Mouse (Mus musculus) mature B cell (primary cell): ENCODE data around the gene Ccdc188.
"Not testable (repeated sequence)": the region's sequence is repeated elsewhere in the genome, so short reads cannot be mapped to it uniquely, and the experiment has no call there.

Source experiments
- in situ Hi-C: fragments of 300-500 bp; cut with MboI; formaldehyde crosslinking; loops from 2 replicates; pipeline ENCODE4 v1.14.3; 2019

The Ccdc188 gene

GRCm38 (mm10) chr16:18217579-18217978 lies at the start of gene Ccdc188:
Gene Ccdc188 (plus strand): TSS chr16:18217879.
- in situ Hi-C loops: no loop called here

GRCm38 (mm10) chr16:18169156-18169555 lies 48.5 kb upstream of the Ccdc188 start:
- in situ Hi-C loops: no loop called here

- in situ Hi-C loops: no loop called here
Measured at GRCm38 (mm10) chr16:18169776-18170175, 47.9 kb upstream of the Ccdc188 start.

GRCm38 (mm10) chr16:18172266-18172855 lies 45.3 kb upstream of the Ccdc188 start:
- in situ Hi-C loops: no loop called here

- in situ Hi-C loops: no loop called here
Measured at GRCm38 (mm10) chr16:18173231-18173630, 44.4 kb upstream of the Ccdc188 start.

GRCm38 (mm10) chr16:18173788-18174187 lies 43.9 kb upstream of the Ccdc188 start:
- in situ Hi-C loops: no loop called here

- in situ Hi-C loops: no loop called here
Measured at GRCm38 (mm10) chr16:18175817-18176541, 41.7 kb upstream of the Ccdc188 start.

- in situ Hi-C loops: no loop called here
Measured at GRCm38 (mm10) chr16:18176758-18177157, 40.9 kb upstream of the Ccdc188 start.

- in situ Hi-C loops: no loop called here
Measured at GRCm38 (mm10) chr16:18179591-18179990, 38.1 kb upstream of the Ccdc188 start.

- in situ Hi-C loops: no loop called here
Measured at GRCm38 (mm10) chr16:18181398-18181797, 36.3 kb upstream of the Ccdc188 start.

GRCm38 (mm10) chr16:18182766-18183165 lies 34.9 kb upstream of the Ccdc188 start:
- in situ Hi-C loops: no loop called here

GRCm38 (mm10) chr16:18185715-18186449 lies 31.8 kb upstream of the Ccdc188 start:
- in situ Hi-C loops: no loop called here

GRCm38 (mm10) chr16:18186798-18187197 lies 30.9 kb upstream of the Ccdc188 start:
- in situ Hi-C loops: no loop called here

GRCm38 (mm10) chr16:18187221-18187620 lies 30.5 kb upstream of the Ccdc188 start:
- in situ Hi-C loops: no loop called here

GRCm38 (mm10) chr16:18191006-18191405 lies 26.7 kb upstream of the Ccdc188 start:
- in situ Hi-C loops: no loop called here

GRCm38 (mm10) chr16:18194208-18194985 lies 23.3 kb upstream of the Ccdc188 start:
- in situ Hi-C loops: no loop called here

- in situ Hi-C loops: no loop called here
Measured at GRCm38 (mm10) chr16:18195068-18195467, 22.6 kb upstream of the Ccdc188 start.

GRCm38 (mm10) chr16:18195561-18195960 lies 22.1 kb upstream of the Ccdc188 start:
- in situ Hi-C loops: not testable (repeated sequence)

- in situ Hi-C loops: no loop called here
Measured at GRCm38 (mm10) chr16:18197881-18198280, 19.8 kb upstream of the Ccdc188 start.

GRCm38 (mm10) chr16:18198365-18199098 lies 19.1 kb upstream of the Ccdc188 start:
- in situ Hi-C loops: no loop called here

GRCm38 (mm10) chr16:18200062-18200461 lies 17.6 kb upstream of the Ccdc188 start:
- in situ Hi-C loops: no loop called here
